Mouse (Mus musculus) megakaryocyte progenitor cell, adult 5-6 weeks (primary cell): ENCODE results near the gene Ruvbl2. TPM values are rescaled to one million over a fixed set of nuclear protein-coding genes. Genes with fewer than 3 reads are reported as not detected.
A peak's percentile ranks its signal among the peaks of the same experiment; 100 is the strongest.

ENCODE experiments used
- ATAC-seq: replicated peaks from 2 replicates; pipeline ENCODE4 v1.8.0; 2016; ENCODE audit warnings: mild to moderate bottlenecking, moderate TSS enrichment, inconsistent platforms; ENCODE audit not compliant: poor library complexity
- total RNA-seq, 2 experiments: library from RNA; stranded (forward) in 1 of 2; stranded (reverse) in 1 of 2; fragments of 157-497, 149-512 nt in 1 of 2; fragments of 200-1000 nt in 1 of 2; gene quantifications; 2 replicates each; pipeline versions ENCODE4 v1.2.3 to v1.2.4; 2015 to 2017

Ruvbl2 gene
- total RNA-seq, 2 experiments from 2014 or later = 170 to 205 TPM

- no peak for ATAC-seq
Measured at GRCm38 (mm10) chr7:45461781-45462180, 23.9 kb upstream of the Ruvbl2 start.

GRCm38 (mm10) chr7:45461326-45461725 is 23.4 kb upstream of the Ruvbl2 start:
- no peak for ATAC-seq

GRCm38 (mm10) chr7:45460860-45461314 is 23.0 kb upstream of the Ruvbl2 start:
- ATAC-seq = peak; percentile 54

- no peak for ATAC-seq
Measured at GRCm38 (mm10) chr7:45460377-45460776, 22.5 kb upstream of the Ruvbl2 start.

GRCm38 (mm10) chr7:45459564-45460140 is 21.8 kb upstream of the Ruvbl2 start, which contains the start of gene Ftl1:
TSS of gene Ftl1 (minus strand) at chr7:45459884.
- ATAC-seq = peak; percentile 79

GRCm38 (mm10) chr7:45458748-45459563 is 21.1 kb upstream of the Ruvbl2 start:
- peak; percentile 28 for ATAC-seq

GRCm38 (mm10) chr7:45457204-45458060 is 19.5 kb upstream of the Ruvbl2 start:
- peak; percentile 56 for ATAC-seq

GRCm38 (mm10) chr7:45456721-45457203 is 18.9 kb upstream of the Ruvbl2 start:
- no peak for ATAC-seq

GRCm38 (mm10) chr7:45455932-45456696 is 18.2 kb upstream of the Ruvbl2 start:
- ATAC-seq = no peak

GRCm38 (mm10) chr7:45454971-45455370 is 17.1 kb upstream of the Ruvbl2 start:
- no peak for ATAC-seq

- peak; percentile 96 for ATAC-seq
Measured at GRCm38 (mm10) chr7:45451344-45451982, 13.6 kb upstream of the Ruvbl2 start.

GRCm38 (mm10) chr7:45449974-45450373 is 12.1 kb upstream of the Ruvbl2 start:
- no peak for ATAC-seq

GRCm38 (mm10) chr7:45447325-45447990 is 9.6 kb upstream of the Ruvbl2 start:
- ATAC-seq = peak; percentile 79

- ATAC-seq = no peak
Measured at GRCm38 (mm10) chr7:45446589-45446988, 8.7 kb upstream of the Ruvbl2 start.

GRCm38 (mm10) chr7:45443526-45444420 is 5.9 kb upstream of the Ruvbl2 start:
- no peak for ATAC-seq

- no peak for ATAC-seq
Measured at GRCm38 (mm10) chr7:45437046-45437445, 850 bp downstream of the Ruvbl2 start.

GRCm38 (mm10) chr7:45436444-45436843 is 1.5 kb downstream of the Ruvbl2 start:
- no peak for ATAC-seq

GRCm38 (mm10) chr7:45435038-45435437 is 2.9 kb downstream of the Ruvbl2 start:
- ATAC-seq = no peak
